Mouse (Mus musculus) spleen, adult 12 weeks (tissue): Measurements from ENCODE around the gene Pts.

Source experiments
- DNase-seq: peaks from one replicate; pipeline ENCODE4 v3.0.0; 2022; ENCODE audit warnings: low spot score

Pts gene

GRCm38 (mm10) chr9:50490836-50491235 is 37.7 kb downstream of the Pts start:
- DNase-seq = no peak

- no peak for DNase-seq
These were observed 43.0 kb downstream of the Pts start for GRCm38 (mm10) chr9:50485521-50485920.

DNA sequence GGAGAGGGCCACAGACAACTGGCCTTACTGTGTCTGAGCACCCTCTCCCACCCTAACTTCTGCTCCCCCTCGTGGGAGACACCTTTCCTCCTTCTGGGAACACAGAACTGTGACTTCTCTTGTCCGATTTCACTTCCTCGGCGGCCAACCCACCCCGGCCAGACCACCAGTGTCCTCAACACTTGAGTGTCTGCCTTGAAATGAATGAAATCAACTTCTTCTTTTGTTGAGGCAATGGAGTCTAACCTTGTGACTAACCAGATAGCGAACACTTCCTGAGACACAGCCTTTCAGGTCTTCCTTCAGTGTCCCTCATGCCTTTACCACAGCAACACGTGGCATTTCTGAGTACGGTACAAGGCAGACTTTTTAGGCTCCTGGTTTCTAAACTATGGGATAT is 45.8 kb downstream of the Pts start:
- DNase-seq = no peak

DNA sequence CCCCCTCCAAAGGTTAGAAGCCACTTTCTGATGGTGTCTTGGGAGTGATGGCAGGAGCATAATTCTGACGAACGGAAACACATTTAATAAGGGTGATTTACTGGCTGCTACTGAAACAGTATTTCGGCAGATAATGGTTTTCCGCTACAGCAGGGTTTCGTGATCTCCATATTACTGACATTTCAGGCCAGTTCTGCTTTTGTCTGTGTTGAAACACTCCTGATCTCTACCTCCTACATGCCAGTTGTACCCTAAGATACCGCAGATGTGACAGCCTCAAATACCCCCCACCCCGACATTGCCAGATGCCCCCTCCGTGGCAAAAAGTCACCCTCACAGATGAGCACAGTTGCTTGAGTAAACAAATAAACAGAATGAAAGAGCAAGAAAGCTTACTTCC is 49.0 kb downstream of the Pts start:
- no peak for DNase-seq

DNA sequence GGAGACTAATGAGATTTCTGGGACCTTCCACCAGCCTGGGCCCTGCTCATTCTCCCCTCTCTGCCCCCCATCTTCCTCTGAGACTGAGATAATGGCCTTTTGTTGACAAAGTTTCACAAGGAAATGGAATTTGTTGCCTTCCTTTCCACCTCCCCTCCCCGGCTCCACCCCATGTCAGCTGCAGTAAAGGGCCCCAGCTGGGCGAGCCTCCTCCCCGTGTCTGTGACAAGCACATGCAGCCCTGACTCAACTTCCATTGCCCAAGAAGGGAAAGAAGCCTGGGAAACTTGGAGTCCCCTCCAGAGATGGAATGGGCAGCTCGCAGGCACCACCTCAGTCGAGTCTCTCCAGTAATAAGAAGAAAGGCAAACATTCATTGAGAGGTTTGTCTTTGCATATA is 49.7 kb downstream of the Pts start:
- no peak for DNase-seq

DNA sequence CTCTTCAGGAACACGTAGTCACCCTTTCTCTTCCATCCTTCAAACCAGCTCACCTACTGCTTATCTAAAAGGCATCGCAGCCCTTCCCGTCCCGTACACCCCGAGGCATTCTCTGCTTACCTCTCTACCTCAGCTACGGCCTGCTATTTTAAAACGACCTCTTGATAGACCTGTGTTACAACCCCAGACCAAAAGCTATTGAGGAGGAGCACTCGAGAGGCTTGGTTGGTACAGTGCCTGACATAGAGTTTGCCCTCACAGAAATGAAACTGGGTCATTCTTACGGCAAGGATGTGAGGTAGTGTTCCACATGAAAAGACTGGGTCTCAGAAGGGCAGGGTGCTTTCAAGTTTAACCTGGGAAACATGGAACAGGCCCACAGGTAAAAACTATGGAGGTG is 51.3 kb downstream of the Pts start:
- DNase-seq = no peak

DNA sequence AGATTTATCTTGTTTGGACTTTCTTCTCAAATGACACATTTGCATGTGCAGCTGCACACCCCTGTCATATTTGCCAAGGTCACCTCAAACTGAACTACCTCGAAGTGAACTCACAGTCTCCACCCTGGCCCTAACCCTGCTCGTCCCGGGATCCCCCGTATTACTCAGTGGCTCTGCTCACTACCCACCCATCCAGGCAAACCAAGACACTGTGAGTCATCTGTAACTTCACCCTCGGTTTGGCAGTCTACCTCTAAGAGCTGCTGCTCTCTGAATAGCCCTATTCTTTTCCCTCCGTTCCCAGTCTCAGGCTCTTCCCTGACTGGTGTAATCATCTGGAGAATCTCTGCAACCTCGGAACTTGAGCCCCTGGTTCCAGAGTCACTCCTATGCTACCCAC is 51.9 kb downstream of the Pts start:
- no peak for DNase-seq

DNA sequence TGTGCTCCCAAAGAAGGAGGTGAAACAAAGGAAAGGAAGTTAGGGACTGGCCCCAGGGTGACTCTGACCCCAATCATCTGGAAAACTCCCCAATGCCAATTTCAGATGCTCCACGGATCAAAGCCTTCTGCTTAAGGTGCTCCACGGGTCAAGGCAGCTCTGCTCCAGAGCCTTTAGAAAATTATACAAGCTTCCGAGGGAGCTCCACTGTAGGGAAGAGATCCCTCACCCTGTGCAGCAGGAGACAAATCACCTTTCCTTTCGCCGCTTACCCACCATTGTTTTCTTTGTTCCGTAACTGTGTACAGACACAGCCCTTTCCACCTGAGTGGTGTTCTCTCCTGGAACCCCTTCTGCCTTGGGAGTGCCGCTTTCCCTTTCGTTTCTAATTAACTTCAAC is 52.8 kb downstream of the Pts start:
- no peak for DNase-seq

- DNase-seq = no peak
These were observed 53.2 kb downstream of the Pts start for GRCm38 (mm10) chr9:50475318-50475717.
